Mouse (Mus musculus): ENCODE measurements around the gene Dnah11. TPM values are rescaled to one million over a fixed set of nuclear protein-coding genes. Genes with fewer than 3 reads are reported as not detected.
A peak's percentile ranks its signal among the peaks of the same experiment; 100 is the strongest.

Dnah11 gene
- polyA plus RNA-seq, 1 experiment from 2014 or later, result 0.32 TPM

- Histone ChIP-seq H3K9me3 (ENCODE audit: control insufficient read depth, low read length) (no peaks in the 10 kb centered on the region), H3K4me2 (ENCODE audit: low read length) (no peak overlapping the region), H3K27me3 (replicated peaks; ENCODE audit: control insufficient read depth, insufficient read depth, low read length) (no peaks in the 10 kb centered on the region), H3K4me3 (ENCODE audit: low read depth, low read length) (no peak overlapping the region), H3K27ac (ENCODE audit: low read depth) (no peak overlapping the region), H3K36me3 (ENCODE audit: control insufficient read depth, insufficient read depth, low read length) (no peaks in the 10 kb centered on the region), H3K4me1 (replicated peaks; ENCODE audit: control insufficient read depth, insufficient read depth, low read length) (no peaks in the 10 kb centered on the region), H3K9ac (ENCODE audit: low read length) (no peak overlapping the region)
- DNase-seq (ENCODE audit: low spot score) (no peak), ATAC-seq (replicated peaks; ENCODE audit: low FRiP score, low TSS enrichment, low read depth) (no peak)
- WGBS, result 76% methylated on average over 1 of the region's 1 CpGs
Measured at GRCm38 (mm10) chr12:117840705-117841104, 358.1 kb downstream of the Dnah11 start.

- Histone ChIP-seq H3K36me3 (ENCODE audit: control insufficient read depth, insufficient read depth, low read length) (no peaks in the 10 kb centered on the region), H3K9me3 (ENCODE audit: control insufficient read depth, low read length) (no peaks in the 10 kb centered on the region), H3K4me3 (ENCODE audit: low read depth, low read length) (no peak overlapping the region), H3K27me3 (replicated peaks; ENCODE audit: control insufficient read depth, insufficient read depth, low read length) (no peaks in the 10 kb centered on the region), H3K9ac (ENCODE audit: low read length) (no peak overlapping the region), H3K27ac (ENCODE audit: low read depth) (no peak overlapping the region), H3K4me1 (replicated peaks; ENCODE audit: control insufficient read depth, insufficient read depth, low read length) (no peaks in the 10 kb centered on the region), H3K4me2 (ENCODE audit: low read length) (no peak overlapping the region)
- DNase-seq (ENCODE audit: low spot score) (no peak), ATAC-seq (replicated peaks; ENCODE audit: low FRiP score, low TSS enrichment, low read depth) (no peak)
- 81% methylated on average over 4 of the region's 4 CpGs for WGBS
Measured at GRCm38 (mm10) chr12:117837376-117837775, 361.5 kb downstream of the Dnah11 start.

DNA sequence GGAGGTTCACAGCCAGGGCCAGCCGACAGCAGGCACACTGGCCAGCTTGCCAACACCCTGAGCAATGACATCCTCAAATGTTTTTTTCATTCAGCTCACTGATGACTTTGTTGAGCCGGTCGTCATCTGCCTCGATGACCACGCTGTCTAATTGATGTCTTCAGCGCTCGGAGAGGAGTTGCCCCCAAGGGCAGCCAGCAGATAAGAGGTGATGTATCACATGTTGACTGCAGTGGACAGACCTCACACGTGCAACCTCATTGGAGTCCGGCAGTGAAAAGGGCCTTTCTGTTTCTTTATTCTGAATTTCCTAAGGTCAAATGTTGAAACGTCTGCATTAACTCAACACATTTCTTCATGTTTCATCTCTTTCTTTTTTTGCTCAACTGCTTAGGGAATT lies 363.5 kb downstream of the Dnah11 start:
- H3K4me1 ChIP-seq (replicated peaks; ENCODE audit: control insufficient read depth, insufficient read depth, low read length), result no peaks in the 10 kb centered on the region
- no peaks in the 10 kb centered on the region for H3K36me3 ChIP-seq (ENCODE audit: control insufficient read depth, insufficient read depth, low read length)
- no peak overlapping the region for H3K4me3 ChIP-seq (ENCODE audit: low read depth, low read length)
- H3K27me3 ChIP-seq (replicated peaks; ENCODE audit: control insufficient read depth, insufficient read depth, low read length), result no peaks in the 10 kb centered on the region
- no peak overlapping the region for H3K27ac ChIP-seq (ENCODE audit: low read depth)
- DNase-seq (ENCODE audit: low spot score) (no peak), ATAC-seq (replicated peaks; ENCODE audit: low FRiP score, low TSS enrichment, low read depth) (no peak)
- no peak overlapping the region for H3K4me2 ChIP-seq (ENCODE audit: low read length)
- no peak overlapping the region for H3K9ac ChIP-seq (ENCODE audit: low read length)
- WGBS, result 24% methylated on average over 10 of the region's 10 CpGs
- H3K9me3 ChIP-seq (ENCODE audit: control insufficient read depth, low read length), result no peaks in the 10 kb centered on the region

GRCm38 (mm10) chr12:117834652-117835051 lies 364.2 kb downstream of the Dnah11 start:
- Histone ChIP-seq H3K4me1 (replicated peaks; ENCODE audit: control insufficient read depth, insufficient read depth, low read length) (no peaks in the 10 kb centered on the region), H3K27ac (ENCODE audit: low read depth) (no peak overlapping the region), H3K9me3 (ENCODE audit: control insufficient read depth, low read length) (no peaks in the 10 kb centered on the region), H3K36me3 (ENCODE audit: control insufficient read depth, insufficient read depth, low read length) (no peaks in the 10 kb centered on the region), H3K27me3 (replicated peaks; ENCODE audit: control insufficient read depth, insufficient read depth, low read length) (no peaks in the 10 kb centered on the region), H3K9ac (ENCODE audit: low read length) (no peak overlapping the region), H3K4me2 (ENCODE audit: low read length) (no peak overlapping the region), H3K4me3 (ENCODE audit: low read depth, low read length) (no peak overlapping the region)
- 79% methylated on average over 2 of the region's 2 CpGs for WGBS
- ATAC-seq (replicated peaks; ENCODE audit: low FRiP score, low TSS enrichment, low read depth) (no peak), DNase-seq (ENCODE audit: low spot score) (no peak)

DNA sequence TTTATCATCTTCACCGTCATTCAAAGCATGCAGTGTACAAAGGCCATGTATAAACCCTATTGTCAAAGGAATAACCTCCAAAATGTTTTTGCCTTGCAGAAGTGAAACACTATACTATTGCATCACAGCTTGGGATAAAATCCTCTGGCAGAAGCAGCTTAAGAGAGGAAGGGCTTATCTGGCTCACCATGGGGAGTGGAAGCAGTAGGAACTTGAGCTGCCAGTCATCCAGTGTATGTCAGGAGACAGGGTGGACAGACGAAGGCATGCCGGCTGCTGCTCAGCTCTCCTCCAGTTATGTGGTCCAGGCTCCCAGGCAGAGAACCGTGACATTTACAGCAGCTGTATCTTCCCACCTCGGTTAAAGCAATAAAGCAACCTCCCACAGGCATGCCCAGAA lies 366.7 kb downstream of the Dnah11 start:
- ATAC-seq (replicated peaks; ENCODE audit: low FRiP score, low TSS enrichment, low read depth) (no peak), DNase-seq (ENCODE audit: low spot score) (no peak)
- Histone ChIP-seq H3K4me2 (ENCODE audit: low read length) (no peak overlapping the region), H3K36me3 (ENCODE audit: control insufficient read depth, insufficient read depth, low read length) (no peaks in the 10 kb centered on the region), H3K4me3 (ENCODE audit: low read depth, low read length) (no peak overlapping the region), H3K27me3 (replicated peaks; ENCODE audit: control insufficient read depth, insufficient read depth, low read length) (no peaks in the 10 kb centered on the region), H3K4me1 (replicated peaks; ENCODE audit: control insufficient read depth, insufficient read depth, low read length) (no peaks in the 10 kb centered on the region), H3K9me3 (ENCODE audit: control insufficient read depth, low read length) (no peaks in the 10 kb centered on the region), H3K9ac (ENCODE audit: low read length) (no peak overlapping the region), H3K27ac (ENCODE audit: low read depth) (no peak overlapping the region)
- 35% methylated on average over 5 of the region's 5 CpGs for WGBS

DNA sequence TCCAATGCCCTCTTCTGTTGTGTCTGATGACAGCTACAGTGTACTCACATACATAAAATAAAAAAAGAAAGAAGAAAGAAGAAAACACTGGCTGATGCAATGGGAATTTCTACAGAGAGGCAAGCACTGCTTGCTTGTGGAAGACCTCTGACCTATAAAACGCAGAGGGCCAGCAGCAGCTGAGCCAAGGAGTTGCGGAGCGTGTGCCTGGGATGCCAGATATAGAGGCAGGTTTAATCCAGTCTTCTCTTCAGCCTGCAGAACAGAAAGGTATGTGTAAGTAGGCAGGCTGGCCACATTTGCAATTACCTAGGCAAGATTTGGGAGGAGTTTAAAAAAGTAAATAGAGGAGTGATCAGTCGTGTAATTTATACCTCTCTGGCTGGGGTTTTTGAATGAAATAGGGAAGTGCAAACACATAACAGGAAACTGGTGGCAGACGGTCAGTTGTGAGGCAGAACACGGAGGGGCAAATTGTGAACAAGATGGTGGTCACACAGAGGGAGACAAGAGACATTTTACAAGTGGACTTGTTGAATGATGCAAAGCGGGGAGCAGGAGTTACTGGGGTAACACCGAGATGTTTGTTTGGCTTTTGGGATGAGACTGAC lies 367.4 kb downstream of the Dnah11 start:
- 0 out of 2 replicates have a peak, but pooled peaks have one; percentile 47 for ATAC-seq (replicated peaks; ENCODE audit: low FRiP score, low TSS enrichment, low read depth)
- 47% methylated on average over 8 of the region's 8 CpGs for WGBS
- Histone ChIP-seq H3K4me2 (ENCODE audit: low read length) (no peak overlapping the region), H3K27ac (ENCODE audit: low read depth) (no peak overlapping the region), H3K4me3 (ENCODE audit: low read depth, low read length) (no peak overlapping the region), H3K9ac (ENCODE audit: low read length) (no peak overlapping the region), H3K27me3 (replicated peaks; ENCODE audit: control insufficient read depth, insufficient read depth, low read length) (no peaks in the 10 kb centered on the region), H3K36me3 (ENCODE audit: control insufficient read depth, insufficient read depth, low read length) (no peaks in the 10 kb centered on the region), H3K9me3 (ENCODE audit: control insufficient read depth, low read length) (no peaks in the 10 kb centered on the region), H3K4me1 (replicated peaks; ENCODE audit: control insufficient read depth, insufficient read depth, low read length) (no peaks in the 10 kb centered on the region)
- DNase-seq (ENCODE audit: low spot score), result no peak

GRCm38 (mm10) chr12:117828350-117828749 lies 370.5 kb downstream of the Dnah11 start:
- H3K9ac ChIP-seq (ENCODE audit: low read length), result no peak overlapping the region
- H3K36me3 ChIP-seq (ENCODE audit: control insufficient read depth, insufficient read depth, low read length), result no peaks in the 10 kb centered on the region
- ATAC-seq (replicated peaks; ENCODE audit: low FRiP score, low TSS enrichment, low read depth) (no peak), DNase-seq (ENCODE audit: low spot score) (no peak)
- H3K27ac ChIP-seq (ENCODE audit: low read depth), result no peak overlapping the region
- no peaks in the 10 kb centered on the region for H3K9me3 ChIP-seq (ENCODE audit: control insufficient read depth, low read length)
- no peak overlapping the region for H3K4me2 ChIP-seq (ENCODE audit: low read length)
- WGBS, result 65% methylated on average over 3 of the region's 3 CpGs
- H3K4me3 ChIP-seq (ENCODE audit: low read depth, low read length), result no peak overlapping the region
- no peaks in the 10 kb centered on the region for H3K27me3 ChIP-seq (replicated peaks; ENCODE audit: control insufficient read depth, insufficient read depth, low read length)
- no peaks in the 10 kb centered on the region for H3K4me1 ChIP-seq (replicated peaks; ENCODE audit: control insufficient read depth, insufficient read depth, low read length)

Other genes with a start within 250 kb of the Dnah11 start
- 7.8 and 9.8 TPM in 2 replicates for gene Sp4, start 102.4 kb upstream of the Dnah11 start, polyA plus RNA-seq (2014; fragmentation: Nextera tagmentation; extraction: Ambion mirVana)

Data from intestine, embryonic 14.5 days (tissue).